Mouse (Mus musculus): ENCODE measurements around the gene Pdcl. TPM values are rescaled to one million over a fixed set of nuclear protein-coding genes. Genes with fewer than 3 reads are reported as not detected.

Gene Pdcl
- polyA plus RNA-seq, 1 experiment: 31.0 TPM

DNA sequence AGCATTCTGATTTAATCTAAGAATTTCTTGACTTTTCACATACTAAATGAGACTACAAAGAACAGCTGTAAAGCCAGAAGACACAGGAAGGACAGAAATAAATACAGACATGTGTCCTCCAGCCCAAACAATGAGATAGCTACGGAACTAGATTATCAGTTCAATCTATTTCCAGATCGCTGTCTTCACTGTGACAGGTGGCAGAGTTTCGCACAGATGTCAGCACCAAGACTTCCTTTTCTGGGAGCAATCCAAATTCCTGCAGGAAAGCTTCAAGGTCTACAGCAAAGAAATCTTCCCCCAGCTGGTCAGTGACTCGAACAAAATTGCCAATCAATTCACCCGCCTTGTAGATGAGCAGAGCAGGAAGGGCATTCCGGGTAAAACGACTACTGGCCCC lies 7.5 kb downstream of the Pdcl start:
- TF ChIP-seq POLR2A (IDR thresholded peaks at IDR 0.05; ENCODE audit: borderline replicate concordance, insufficient read depth, low read length): no peak
- no peak for TF ChIP-seq CTCF (IDR thresholded peaks at IDR 0.05; ENCODE audit: borderline replicate concordance, insufficient read depth, low read depth, low read length)
- Histone ChIP-seq H3K4me3 (replicated peaks; ENCODE audit: insufficient read depth, low read depth, low read length) (no peak overlapping the region), H3K4me1 (ENCODE audit: control insufficient read depth, insufficient read depth, low read length) (no peaks in the 10 kb centered on the region), H3K27ac (ENCODE audit: insufficient read depth, low read length) (no peak overlapping the region), H3K27me3 (ENCODE audit: control insufficient read depth, insufficient read depth, low read length) (no peaks in the 10 kb centered on the region)
- DNase-seq: no peak
- WGBS: 61% methylated on average over 7 of the region's 7 CpGs

DNA sequence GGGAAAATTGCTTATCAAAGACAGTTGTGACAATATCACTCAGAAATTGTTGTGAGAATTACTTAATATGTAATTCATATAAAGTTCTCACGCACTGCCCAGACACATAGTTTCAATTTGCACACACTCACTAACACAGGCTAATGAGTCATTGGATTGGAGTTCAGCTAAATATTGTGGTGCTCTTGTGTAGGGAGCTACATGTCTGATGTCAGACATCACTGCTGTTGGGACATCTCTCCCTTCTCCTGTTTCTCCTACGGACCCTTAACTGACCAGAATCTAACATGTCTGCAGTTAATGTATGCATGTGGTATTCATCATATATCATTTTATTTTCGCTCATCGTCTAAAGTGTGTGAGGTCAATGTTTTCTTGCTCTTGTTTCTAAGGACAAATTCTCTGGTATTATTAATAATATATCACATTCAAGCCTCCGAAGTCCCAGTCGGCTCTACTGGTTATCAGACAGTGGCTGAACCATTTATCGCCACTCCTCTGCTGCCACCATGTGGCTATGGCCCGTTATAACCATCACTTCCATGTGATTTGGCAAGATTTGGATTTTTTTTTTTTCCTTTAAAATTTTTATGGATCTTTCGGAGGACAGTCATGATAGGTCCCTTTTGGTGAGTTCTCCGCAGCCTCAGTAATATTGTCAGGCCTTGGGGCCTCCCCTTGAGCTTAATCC lies 20.5 kb downstream of the Pdcl start:
- no peaks in the 10 kb centered on the region; the same call in 1 of the 2 replicates for H3K27me3 ChIP-seq (ENCODE audit: control insufficient read depth, insufficient read depth, low read length)
- no peak overlapping the region for H3K4me3 ChIP-seq (replicated peaks; ENCODE audit: insufficient read depth, low read depth, low read length)
- TF ChIP-seq CTCF (IDR thresholded peaks at IDR 0.05; ENCODE audit: borderline replicate concordance, insufficient read depth, low read depth, low read length) (peak; percentile 62), POLR2A (IDR thresholded peaks at IDR 0.05; ENCODE audit: borderline replicate concordance, insufficient read depth, low read length) (no peak)
- peak; percentile 33 to 44 for DNase-seq
- H3K4me1 ChIP-seq (ENCODE audit: control insufficient read depth, insufficient read depth, low read length): no peaks in the 10 kb centered on the region
- WGBS: 54% methylated on average over 10 of the region's 10 CpGs
- no peak overlapping the region for H3K27ac ChIP-seq (ENCODE audit: insufficient read depth, low read length)

DNA sequence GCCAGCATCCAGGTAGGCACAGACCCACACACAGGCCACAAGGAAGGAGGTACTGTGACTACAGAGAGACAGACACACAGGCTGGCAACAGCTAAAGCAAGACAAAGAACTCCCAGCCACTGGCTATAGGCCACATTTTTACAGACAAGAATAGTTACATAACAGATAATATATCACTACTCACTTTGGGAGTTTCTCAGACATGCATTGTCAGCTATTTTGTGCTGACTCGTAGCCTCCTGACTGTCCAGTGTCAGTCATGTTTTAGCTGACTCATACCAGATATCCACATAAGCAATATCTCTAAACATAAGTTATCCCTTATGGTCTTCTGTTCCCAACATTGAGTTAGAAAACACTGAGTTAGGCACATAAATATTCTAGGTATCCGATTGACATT lies 25.8 kb downstream of the Pdcl start:
- no peak for DNase-seq
- H3K4me3 ChIP-seq (replicated peaks; ENCODE audit: insufficient read depth, low read depth, low read length): no peak overlapping the region
- no peak for TF ChIP-seq CTCF (IDR thresholded peaks at IDR 0.05; ENCODE audit: borderline replicate concordance, insufficient read depth, low read depth, low read length)
- no peak for TF ChIP-seq POLR2A (IDR thresholded peaks at IDR 0.05; ENCODE audit: borderline replicate concordance, insufficient read depth, low read length)
- 90% methylated on average over 2 of the region's 2 CpGs for WGBS
- no peaks in the 10 kb centered on the region for H3K4me1 ChIP-seq (ENCODE audit: control insufficient read depth, insufficient read depth, low read length)
- no peaks in the 10 kb centered on the region; the same call in 1 of the 2 replicates for H3K27me3 ChIP-seq (ENCODE audit: control insufficient read depth, insufficient read depth, low read length)
- no peak overlapping the region for H3K27ac ChIP-seq (ENCODE audit: insufficient read depth, low read length)

DNA sequence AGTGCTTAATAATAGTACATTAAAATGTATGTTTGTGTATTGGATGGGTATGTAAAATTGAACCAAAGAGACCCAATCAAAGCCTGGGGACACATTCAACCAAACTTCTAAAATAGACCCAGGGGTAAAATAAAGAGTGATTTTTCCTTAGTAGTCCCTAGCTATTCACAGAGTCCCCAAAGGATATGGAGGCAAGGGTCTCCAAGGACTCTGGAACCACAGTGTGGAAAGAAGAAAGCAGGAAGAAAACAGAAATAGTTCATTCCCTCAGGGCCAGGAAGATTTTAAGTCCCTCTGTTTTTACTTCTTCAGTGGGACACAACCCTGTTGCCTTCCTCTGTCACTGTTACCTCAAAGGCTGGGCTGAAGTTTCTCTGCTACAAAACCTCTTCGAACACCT lies 32.9 kb downstream of the Pdcl start, which contains the start of gene Olfr368:
Gene Olfr368, plus strand, starts transcription at position 301 of the 400 bp plus-strand sequence.
- 80% methylated on average over 1 of the region's 1 CpGs for WGBS
- no peak for DNase-seq
- no peaks in the 10 kb centered on the region for H3K4me1 ChIP-seq (ENCODE audit: control insufficient read depth, insufficient read depth, low read length)
- no peak within 1 kb of the TSS for H3K27ac ChIP-seq (ENCODE audit: insufficient read depth, low read length)
- H3K27me3 ChIP-seq (ENCODE audit: control insufficient read depth, insufficient read depth, low read length): no peaks in the 10 kb centered on the region
- no peak within 1 kb of the TSS for H3K4me3 ChIP-seq (replicated peaks; ENCODE audit: insufficient read depth, low read depth, low read length)
- no peak for TF ChIP-seq POLR2A (IDR thresholded peaks at IDR 0.05; ENCODE audit: borderline replicate concordance, insufficient read depth, low read length)
- no peak for TF ChIP-seq CTCF (IDR thresholded peaks at IDR 0.05; ENCODE audit: borderline replicate concordance, insufficient read depth, low read depth, low read length)

Other genes starting within 250 kb of the Pdcl start
- not detected in 2 replicates for gene Olfr362, start 241.4 kb downstream of the Pdcl start, polyA plus RNA-seq (2012; rRNA removed)
- gene Olfr364-ps1, start 220.0 kb downstream of the Pdcl start, polyA plus RNA-seq (2012; rRNA removed): not detected in 2 replicates
- not detected in 2 replicates for gene Olfr365, start 171.1 kb downstream of the Pdcl start, polyA plus RNA-seq (2012; rRNA removed)
- gene Olfr366, start 147.8 kb downstream of the Pdcl start, polyA plus RNA-seq (2012; rRNA removed): not detected in 2 replicates
- gene Olfr368, start 32.8 kb downstream of the Pdcl start, polyA plus RNA-seq (2012; rRNA removed): not detected in 2 replicates
- gene Rc3h2, start 63.6 kb upstream of the Pdcl start, polyA plus RNA-seq (2012; rRNA removed): 27.3 TPM in 2 replicates
- gene Zbtb26, start 83.8 kb upstream of the Pdcl start, polyA plus RNA-seq (2012; rRNA removed): 7.7 and 8.3 TPM in 2 replicates
- gene Zbtb6, start 83.8 kb upstream of the Pdcl start, polyA plus RNA-seq (2012; rRNA removed): 7.4 and 8.0 TPM in 2 replicates
- 40.4 and 42.3 TPM in 2 replicates for gene Rabgap1, start 83.9 kb upstream of the Pdcl start, polyA plus RNA-seq (2012; rRNA removed)
- 1.0 and 1.4 TPM in 2 replicates for gene Gpr21, start 157.0 kb upstream of the Pdcl start, polyA plus RNA-seq (2012; rRNA removed)

Data from cerebellum, adult 2 months (tissue).